Mouse (Mus musculus) limb, embryonic 12.5 days (tissue): Measurements from ENCODE around the gene Rrp7a. TPM values are rescaled to one million over a fixed set of nuclear protein-coding genes. Genes with fewer than 3 reads are reported as not detected.
A peak's percentile ranks its signal among the peaks of the same experiment; 100 is the strongest.

Experiments used
- ATAC-seq: fragments of 200-750 bp; cut with Nextera tagmentation; 2 replicates; pipeline ENCODE4 v1.8.0; 2017; ENCODE audit warnings: low read depth, moderate TSS enrichment; ENCODE audit not compliant: insufficient number of reproducible peaks, insufficient read depth, low FRiP score, low TSS enrichment
- H3K27ac ChIP-seq: fragments of 300-500 bp; sonication (generic); 2 replicates; pipeline ENCODE4 v1.5.1; 2016; ENCODE audit warnings: mild to moderate bottlenecking, moderate library complexity
- H3K27me3 ChIP-seq: fragments of 300-500 bp; sonication (generic); 2 replicates; pipeline ENCODE4 v1.6.1; 2016; ENCODE audit warnings: mild to moderate bottlenecking, moderate library complexity
- H3K36me3 ChIP-seq: fragments of 300-500 bp; sonication (generic); 2 replicates; pipeline ENCODE4 v1.6.1; 2016; ENCODE audit warnings: mild to moderate bottlenecking, moderate library complexity
- H3K4me1 ChIP-seq: fragments of 300-500 bp; sonication (generic); replicated peaks from 2 replicates; pipeline ENCODE4 v1.6.1; 2016
- H3K4me2 ChIP-seq: fragments of 300-500 bp; sonication (generic); 2 replicates; pipeline ENCODE4 v1.6.1; 2016; ENCODE audit warnings: mild to moderate bottlenecking, moderate library complexity
- H3K4me3 ChIP-seq: fragments of 300-500 bp; sonication (generic); replicated peaks from 2 replicates; pipeline ENCODE4 v1.5.1; 2016; ENCODE audit warnings: mild to moderate bottlenecking
- H3K9ac ChIP-seq: fragments of 300-500 bp; sonication (generic); replicated peaks from 2 replicates; pipeline ENCODE4 v1.6.1; 2016; ENCODE audit warnings: mild to moderate bottlenecking, moderate library complexity
- H3K9me3 ChIP-seq: fragments of 300-500 bp; sonication (generic); 2 replicates; pipeline ENCODE4 v1.6.1; 2016; ENCODE audit warnings: mild to moderate bottlenecking, moderate library complexity
- WGBS: fragments of 180-500 bp; shearing (Covaris S2); methylation state at CpG from one replicate; pipeline ENCODE4 v1.1.7; 2016; 5-methylcytosine and 5-hydroxymethylcytosine counted together
- polyA plus RNA-seq: library from polyadenylated mRNA; unstranded; fragments of >200 nt; fragmentation: Nextera tagmentation; extraction: Ambion mirVana; gene quantifications from 2 replicates; pipeline ENCODE4 v1.2.1, GENCODE M21; 2016

The Rrp7a gene
- 50.4 and 57.7 TPM in 2 replicates for polyA plus RNA-seq

DNA sequence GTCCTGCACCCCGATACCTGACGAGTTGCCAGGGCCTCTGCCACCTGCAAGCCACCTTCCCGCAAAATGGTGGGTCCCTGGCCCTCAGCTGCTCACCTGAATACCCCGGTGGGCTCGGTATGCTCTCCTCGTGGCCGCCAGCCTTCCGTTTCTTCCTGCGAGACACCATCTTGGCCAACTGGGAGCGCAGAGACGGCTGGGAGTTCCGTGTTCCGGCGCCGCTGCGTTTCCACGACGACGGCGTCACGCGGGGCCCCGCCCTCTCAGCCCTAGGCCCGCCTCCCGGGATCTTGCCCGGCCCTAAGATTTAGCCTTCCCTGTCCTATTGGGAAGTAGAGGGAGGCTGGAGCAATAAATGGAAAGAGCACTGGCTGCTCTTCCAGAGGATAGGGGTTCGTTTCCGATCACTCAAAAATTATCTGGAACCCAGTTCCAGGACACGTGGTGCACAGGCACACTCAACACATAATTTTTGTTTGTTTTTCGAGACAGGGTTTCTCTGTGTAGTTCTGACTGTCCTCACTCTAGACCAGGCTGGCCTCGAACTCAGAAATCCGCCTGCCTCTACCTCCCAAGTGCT, at the start of gene Rrp7a:
Gene Rrp7a, minus strand, starts transcription at position 236 of the 580 bp plus-strand sequence.
- Histone ChIP-seq H3K27me3 (no peaks in the 10 kb centered on the region), H3K9me3 (no peaks in the 10 kb centered on the region), H3K27ac (peak within 1 kb of the TSS; percentile 76), H3K4me3 (peak within 1 kb of the TSS; percentile 88), H3K36me3 (peaks cover 48% of the 10 kb centered on the region), H3K9ac (peak within 1 kb of the TSS; percentile 65), H3K4me1 (peaks cover 13% of the 10 kb centered on the region; the same call in 1 of the 2 replicates), H3K4me2 (peak within 1 kb of the TSS; percentile 77)
- 10% methylated on average over 32 of the region's 32 CpGs for WGBS
- peak; percentile 85 for ATAC-seq

DNA sequence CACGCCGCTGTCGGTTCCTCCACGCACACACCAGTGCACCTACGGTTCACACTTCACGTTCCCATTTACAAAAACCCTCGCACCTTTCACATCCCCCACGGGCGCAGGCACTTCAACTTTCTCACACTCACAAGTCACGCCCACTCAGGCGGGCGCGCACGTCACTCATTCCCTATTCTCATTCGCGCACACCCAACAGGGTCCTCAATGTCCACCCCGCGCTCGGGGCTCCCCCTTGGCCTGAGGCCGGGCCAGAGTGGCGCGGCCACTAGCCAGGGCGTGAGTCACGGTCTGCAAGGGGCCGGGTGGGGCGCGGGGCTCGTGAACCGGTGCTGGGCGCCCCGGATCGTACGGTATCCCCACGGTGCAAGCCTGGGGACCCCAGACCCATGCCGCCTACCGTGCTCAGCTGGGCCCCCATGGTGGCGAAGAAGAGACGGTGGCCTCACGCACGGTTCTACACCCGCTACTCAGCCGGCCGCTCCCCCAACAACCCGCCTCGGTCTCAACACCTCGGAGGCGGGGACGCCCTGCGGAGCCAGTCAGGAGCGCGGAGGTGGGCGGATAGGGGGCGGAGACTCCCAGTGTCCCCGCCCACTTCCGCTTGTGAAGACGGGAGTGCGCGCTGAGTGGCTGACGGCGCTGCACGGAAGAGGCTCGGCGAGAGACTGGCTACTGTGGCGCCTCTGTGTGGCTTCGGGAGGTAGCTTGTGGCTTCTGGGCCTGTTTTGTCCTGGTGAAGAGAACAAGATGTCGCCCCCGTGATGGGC, 49.3 kb upstream of the Rrp7a start:
- Histone ChIP-seq H3K27ac (peak overlapping the region; percentile 89), H3K4me3 (peak overlapping the region; percentile 89), H3K27me3 (no peaks in the 10 kb centered on the region), H3K4me1 (peaks cover 28% of the 10 kb centered on the region), H3K36me3 (no peaks in the 10 kb centered on the region), H3K9ac (peak overlapping the region; percentile 81), H3K9me3 (no peaks in the 10 kb centered on the region), H3K4me2 (peak overlapping the region; percentile 90)
- peak; percentile 95 for ATAC-seq
- 1% methylated on average over 67 of the region's 67 CpGs for WGBS

DNA sequence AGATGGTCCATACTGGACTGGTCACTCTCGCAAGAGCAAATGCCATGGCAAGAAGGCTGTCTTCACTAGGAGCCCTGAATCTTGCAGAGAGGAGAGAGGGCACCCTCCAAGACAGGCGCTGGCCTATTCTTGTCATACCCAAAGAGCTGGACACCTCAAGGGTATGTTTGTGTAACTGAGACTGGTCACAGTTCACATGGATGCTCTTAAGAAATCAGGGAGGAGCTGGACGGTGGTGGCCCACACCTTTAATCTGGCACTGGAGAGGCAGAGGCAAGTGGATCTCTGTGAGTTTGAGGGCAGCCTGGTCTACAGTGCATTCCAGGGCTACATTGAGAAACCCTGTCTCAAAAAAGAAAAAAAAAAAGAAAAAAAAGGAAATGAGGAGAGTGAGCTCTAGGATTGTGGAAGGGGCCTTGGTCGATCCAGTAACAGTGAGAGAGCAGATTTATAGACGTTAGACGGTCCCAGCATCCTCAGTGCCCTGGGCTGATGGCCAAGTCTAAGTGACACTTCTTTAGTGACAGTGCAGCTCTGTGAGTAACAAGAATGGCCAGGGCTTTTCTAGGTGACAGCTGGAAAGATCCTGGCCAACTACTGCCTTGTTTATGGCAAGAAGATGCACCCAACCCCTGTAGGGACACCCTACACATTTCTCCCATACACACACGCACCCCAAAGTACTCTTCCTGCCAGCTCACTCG, 48.5 kb upstream of the Rrp7a start:
- Histone ChIP-seq H3K9ac (peak overlapping the region; percentile 81; the same call in 1 of the 2 replicates), H3K27me3 (no peaks in the 10 kb centered on the region), H3K36me3 (no peaks in the 10 kb centered on the region), H3K4me3 (peak overlapping the region; percentile 89), H3K27ac (peak overlapping the region; percentile 89), H3K4me2 (peak overlapping the region; percentile 90), H3K4me1 (peaks cover 28% of the 10 kb centered on the region), H3K9me3 (no peaks in the 10 kb centered on the region)
- WGBS = 54% methylated on average over 8 of the region's 8 CpGs
- ATAC-seq = no peak

DNA sequence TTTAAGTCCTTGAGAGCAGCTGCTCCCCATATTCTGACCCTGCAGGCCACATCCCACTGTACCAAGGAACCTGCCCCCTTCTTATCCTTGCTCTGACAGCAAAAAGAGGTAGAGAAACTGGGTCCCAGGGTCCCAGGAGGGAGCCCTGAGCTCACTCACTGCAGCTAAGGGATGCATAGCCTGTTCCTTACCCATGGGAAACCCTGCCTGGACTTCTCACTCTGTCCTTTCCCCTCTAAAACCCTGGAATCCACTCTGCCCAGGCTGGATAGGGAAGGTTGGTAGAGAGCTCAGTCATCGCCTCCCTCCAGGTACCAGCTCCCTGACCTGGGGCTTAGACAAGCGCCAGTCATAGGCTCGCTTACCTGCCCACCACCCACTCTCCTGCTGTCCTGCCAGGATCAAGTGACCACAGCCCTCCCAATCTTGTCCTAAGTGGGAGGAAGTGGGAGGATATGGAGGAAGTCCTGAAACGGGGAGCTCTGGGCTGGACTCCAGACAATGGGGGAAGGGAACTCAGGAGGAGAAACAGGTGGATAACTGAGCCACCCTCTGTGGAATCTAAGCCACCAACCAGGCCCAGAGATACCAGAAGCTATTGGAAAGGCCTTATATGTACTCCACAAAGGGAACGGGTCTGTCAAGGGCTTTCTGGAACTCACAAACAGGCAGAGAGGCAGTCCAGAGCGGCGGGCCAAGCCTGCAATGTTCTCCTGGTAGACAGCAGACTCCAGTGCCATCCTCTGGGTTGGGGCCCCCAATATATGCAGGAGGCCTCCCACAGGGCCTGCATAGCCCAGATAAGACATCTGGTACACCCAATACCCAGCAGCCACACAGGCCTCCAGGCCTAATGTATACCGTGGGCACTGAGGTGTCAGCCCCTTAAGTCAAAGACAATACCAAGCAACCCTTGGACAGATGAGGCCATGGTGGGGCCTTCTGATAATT, 47.4 kb upstream of the Rrp7a start:
- H3K9ac ChIP-seq = no peak overlapping the region; the same call in 1 of the 2 replicates
- peak overlapping the region; percentile 10; the same call in 1 of the 2 replicates for H3K4me2 ChIP-seq
- no peak overlapping the region for H3K27ac ChIP-seq
- 84% methylated on average over 8 of the region's 8 CpGs for WGBS
- peaks cover 28% of the 10 kb centered on the region for H3K4me1 ChIP-seq
- no peaks in the 10 kb centered on the region for H3K27me3 ChIP-seq
- no peak overlapping the region for H3K4me3 ChIP-seq
- no peak for ATAC-seq
- H3K36me3 ChIP-seq = peaks cover 10% of the 10 kb centered on the region
- no peaks in the 10 kb centered on the region for H3K9me3 ChIP-seq

DNA sequence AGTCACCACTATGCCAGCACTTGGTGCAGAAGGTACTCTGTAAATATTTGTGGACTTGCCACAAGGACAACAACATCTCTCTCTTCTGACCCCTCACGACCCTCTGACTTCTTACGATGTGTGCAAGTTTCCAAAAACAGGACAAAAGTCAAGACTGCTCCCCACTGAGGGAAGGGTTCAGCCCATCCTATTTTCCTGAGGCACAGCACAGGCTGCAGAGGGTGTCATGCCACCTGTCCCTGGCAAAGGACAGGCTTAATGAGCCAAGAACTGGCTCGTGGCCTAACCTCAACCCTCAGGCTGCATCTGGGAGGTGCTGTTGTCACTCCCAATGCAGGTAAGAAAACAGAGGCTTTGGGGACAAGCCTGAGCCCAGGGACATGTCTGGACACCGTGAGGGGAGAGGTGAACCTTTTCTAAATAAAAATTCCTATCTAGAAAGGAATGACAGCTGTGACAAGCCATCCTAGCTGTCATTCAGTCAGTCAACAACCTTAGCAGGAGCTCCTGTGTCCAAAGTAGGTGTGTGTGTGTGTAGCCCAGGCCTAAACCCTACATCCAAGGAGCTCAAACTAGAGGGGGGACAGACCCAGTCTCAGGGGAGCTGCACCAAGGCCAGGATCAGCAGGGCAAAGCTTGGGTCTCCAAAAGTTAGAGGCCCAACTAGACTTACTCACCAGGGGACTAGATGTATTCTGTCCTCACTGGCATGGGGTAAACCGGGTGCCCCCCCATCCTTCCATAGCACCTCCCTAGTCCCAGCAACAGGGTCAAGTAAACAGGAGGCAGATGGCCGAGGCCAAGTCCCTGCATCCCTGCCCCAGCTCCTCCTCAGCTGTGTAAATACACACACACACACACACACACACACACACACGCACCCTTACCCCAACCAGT, 46.5 kb upstream of the Rrp7a start:
- no peak overlapping the region for H3K4me3 ChIP-seq
- H3K4me2 ChIP-seq = no peak overlapping the region
- no peak for ATAC-seq
- H3K4me1 ChIP-seq = peaks cover 28% of the 10 kb centered on the region
- WGBS = 75% methylated on average over 7 of the region's 7 CpGs
- no peak overlapping the region for H3K9ac ChIP-seq
- H3K27ac ChIP-seq = no peak overlapping the region
- no peaks in the 10 kb centered on the region for H3K9me3 ChIP-seq
- H3K27me3 ChIP-seq = no peaks in the 10 kb centered on the region
- peaks cover 14% of the 10 kb centered on the region for H3K36me3 ChIP-seq

DNA sequence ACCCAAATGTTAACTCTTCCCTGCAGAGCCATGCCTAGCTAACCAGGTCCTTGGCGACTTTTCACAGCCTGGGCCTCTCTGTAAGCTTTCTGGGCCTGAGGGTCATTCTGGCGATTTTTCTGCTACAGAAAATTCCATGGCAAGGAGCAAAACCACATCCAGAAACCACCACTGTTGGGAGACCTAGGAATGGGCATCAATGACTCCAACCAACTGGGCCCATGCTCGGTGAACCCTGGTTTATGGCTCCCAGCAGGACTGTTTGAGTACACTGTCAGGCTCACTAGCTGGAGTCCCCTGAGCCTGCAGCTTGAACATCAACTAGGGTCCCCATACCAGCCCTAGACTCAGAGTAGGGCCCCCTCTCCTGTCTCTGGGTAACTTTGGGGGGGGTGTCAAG, 45.7 kb upstream of the Rrp7a start:
- H3K9ac ChIP-seq = no peak overlapping the region
- H3K9me3 ChIP-seq = no peaks in the 10 kb centered on the region
- no peak overlapping the region for H3K4me2 ChIP-seq
- no peaks in the 10 kb centered on the region for H3K27me3 ChIP-seq
- 77% methylated on average over 3 of the region's 3 CpGs for WGBS
- H3K4me3 ChIP-seq = no peak overlapping the region
- H3K36me3 ChIP-seq = peaks cover 17% of the 10 kb centered on the region
- no peak overlapping the region for H3K27ac ChIP-seq
- H3K4me1 ChIP-seq = peaks cover 28% of the 10 kb centered on the region
- no peak for ATAC-seq

DNA sequence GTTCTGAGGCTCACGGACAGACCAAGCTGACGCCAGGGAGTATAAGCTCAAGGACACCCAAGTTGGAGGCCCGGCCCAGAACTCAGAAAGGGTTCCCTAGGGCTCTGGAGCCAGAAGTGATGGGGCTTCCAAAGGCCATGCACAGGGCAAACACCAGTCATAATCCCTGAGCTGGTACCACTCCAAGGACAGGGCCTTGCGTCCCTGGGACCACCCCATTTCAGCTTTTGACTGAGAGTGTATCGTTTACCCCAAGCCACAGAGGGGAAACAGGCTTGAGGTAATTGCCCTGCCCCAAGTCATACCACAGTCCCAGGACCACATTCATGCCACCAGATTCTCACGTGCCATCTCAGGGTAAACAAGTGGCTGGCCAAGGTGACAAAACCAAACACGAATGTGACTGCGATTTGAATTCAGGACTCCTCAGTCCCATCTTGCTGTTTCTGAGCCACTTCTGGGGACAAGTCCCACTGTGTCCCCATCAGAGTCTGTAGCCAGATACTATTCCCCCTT, 45.0 kb upstream of the Rrp7a start:
- H3K4me1 ChIP-seq = peaks cover 21% of the 10 kb centered on the region
- H3K36me3 ChIP-seq = peaks cover 24% of the 10 kb centered on the region
- H3K27ac ChIP-seq = no peak overlapping the region
- WGBS = 88% methylated on average over 8 of the region's 8 CpGs
- no peak overlapping the region for H3K4me2 ChIP-seq
- no peak overlapping the region for H3K4me3 ChIP-seq
- no peaks in the 10 kb centered on the region for H3K9me3 ChIP-seq
- no peak for ATAC-seq
- H3K9ac ChIP-seq = no peak overlapping the region
- H3K27me3 ChIP-seq = no peaks in the 10 kb centered on the region

DNA sequence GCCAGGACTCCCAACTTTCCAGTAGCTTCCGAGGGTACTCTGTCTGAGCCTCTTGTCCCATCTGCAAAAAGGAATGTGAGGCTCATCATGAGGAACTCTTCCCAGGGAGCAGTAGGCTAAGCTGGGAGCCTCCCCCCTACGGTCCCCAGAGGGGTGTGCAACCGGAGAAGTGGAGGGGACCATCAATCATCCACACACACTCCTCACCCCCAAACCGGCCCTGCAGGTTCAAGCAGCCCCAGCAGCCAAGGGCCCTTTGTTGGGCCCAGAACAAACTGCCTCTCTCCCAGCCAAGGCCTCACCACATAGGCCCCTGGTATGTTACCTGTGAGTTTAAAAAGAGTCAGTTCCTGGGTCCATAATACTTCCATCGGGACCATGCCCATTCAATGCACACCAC, 44.5 kb upstream of the Rrp7a start:
- Histone ChIP-seq H3K9ac (no peak overlapping the region), H3K4me2 (no peak overlapping the region)

DNA sequence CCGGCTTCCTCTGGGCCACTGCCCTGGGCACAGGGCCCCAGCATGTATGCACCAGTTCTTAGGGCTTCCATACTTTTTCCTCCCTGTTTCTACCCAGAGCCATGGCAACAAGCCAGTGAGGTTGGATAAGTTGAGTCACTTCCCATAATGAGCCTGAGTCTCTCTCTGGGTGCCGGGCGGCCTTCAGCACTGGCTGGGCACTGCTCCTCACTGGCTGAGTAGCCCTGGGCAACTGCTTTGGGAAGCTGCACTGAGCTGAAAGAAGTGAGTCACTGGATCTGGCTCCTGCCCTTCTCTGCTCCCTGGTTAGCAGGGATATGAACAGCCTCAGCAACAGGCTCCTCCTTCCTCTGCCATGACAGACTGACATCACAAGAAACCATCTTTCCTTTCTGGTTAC, 44.0 kb upstream of the Rrp7a start:
- WGBS = 84% methylated on average over 3 of the region's 3 CpGs

More for the DNA sequence above, 44.5 kb upstream of the Rrp7a start:
- H3K27ac ChIP-seq = no peak overlapping the region
- ATAC-seq = no peak
- peaks cover 20% of the 10 kb centered on the region for H3K4me1 ChIP-seq
- no peak overlapping the region for H3K4me3 ChIP-seq
- H3K36me3 ChIP-seq = peaks cover 29% of the 10 kb centered on the region
- no peaks in the 10 kb centered on the region for H3K9me3 ChIP-seq
- 68% methylated on average over 5 of the region's 5 CpGs for WGBS
- H3K27me3 ChIP-seq = no peaks in the 10 kb centered on the region

More for the DNA sequence above, 44.0 kb upstream of the Rrp7a start:
- H3K9me3 ChIP-seq = no peaks in the 10 kb centered on the region
- no peaks in the 10 kb centered on the region for H3K27me3 ChIP-seq
- ATAC-seq = no peak
- peak overlapping the region; percentile 57 for H3K27ac ChIP-seq
- peaks cover 34% of the 10 kb centered on the region for H3K36me3 ChIP-seq
- H3K4me2 ChIP-seq = no peak overlapping the region
- H3K4me3 ChIP-seq = no peak overlapping the region
- H3K4me1 ChIP-seq = peaks cover 19% of the 10 kb centered on the region
- H3K9ac ChIP-seq = no peak overlapping the region
